Comparison of ENCODE assay signal across 16 mouse cellular contexts in the genomic region with DNA sequence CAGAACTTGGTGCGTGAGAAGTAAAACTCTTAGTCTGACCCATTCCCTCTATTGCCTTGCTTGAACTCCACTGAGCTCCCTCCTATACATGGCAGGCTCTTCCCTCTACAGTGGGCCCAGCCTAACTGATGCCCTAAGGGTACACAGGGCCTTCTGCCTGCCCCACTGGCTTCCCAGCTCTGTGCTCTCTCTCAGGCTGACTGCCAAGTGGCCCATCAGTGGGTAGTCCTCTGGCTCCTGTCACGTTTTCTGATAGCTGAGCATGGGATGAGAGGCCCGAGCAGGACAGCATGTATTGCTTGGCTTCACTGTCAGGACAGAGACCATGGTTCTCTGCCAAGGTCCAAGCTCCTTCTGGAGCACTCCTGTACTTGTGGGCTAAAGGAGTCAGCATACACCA.
"Had no signal": no experiment of that assay in that cellular context is flagged by ENCODE, and none has a peak within 500 bp of the region (broad histone marks: within the 10 kb centered on the region; RNA-seq: fewer than 3 reads in every experiment).

No protein-coding gene starts in this region.

- H3K4me3 ChIP-seq: lung, embryonic 15.5 days; megakaryocyte, embryonic 14.5 days; midbrain, embryonic 13.5 days; midbrain, embryonic 15.5 days; neural tube, embryonic 12.5 days; stomach, embryonic 15.5 days had no signal

- H3K4me1 ChIP-seq: megakaryocyte, embryonic 14.5 days; midbrain, embryonic 15.5 days; neural tube, embryonic 12.5 days; stomach, embryonic 15.5 days had no signal

- H3K27ac ChIP-seq: lung, embryonic 15.5 days; macrophage; midbrain, embryonic 13.5 days; midbrain, embryonic 15.5 days; neural tube, embryonic 12.5 days; stomach, embryonic 15.5 days; stomach, postnatal 0 days had no signal

- DNase-seq: liver, postnatal 0 days; lung, adult 2 months; lung, postnatal 14 days; lung, postnatal 36 days; right cerebral cortex, postnatal 14 days; thymus, adult 2 months; thymus, postnatal 25 days; thymus, postnatal 4 days had no signal

- H3K27me3 ChIP-seq: lung, embryonic 15.5 days; midbrain, embryonic 13.5 days; midbrain, embryonic 15.5 days; neural tube, embryonic 12.5 days; stomach, embryonic 15.5 days had no signal
